Mouse (Mus musculus): ENCODE measurements at regions not wholly inside any gene's neighbourhood (a gene's known extent, or its start where the extent isn't known, plus 50 kb on each side); places are given as distances from the start of the nearest gene placed in this dataset.

DNA sequence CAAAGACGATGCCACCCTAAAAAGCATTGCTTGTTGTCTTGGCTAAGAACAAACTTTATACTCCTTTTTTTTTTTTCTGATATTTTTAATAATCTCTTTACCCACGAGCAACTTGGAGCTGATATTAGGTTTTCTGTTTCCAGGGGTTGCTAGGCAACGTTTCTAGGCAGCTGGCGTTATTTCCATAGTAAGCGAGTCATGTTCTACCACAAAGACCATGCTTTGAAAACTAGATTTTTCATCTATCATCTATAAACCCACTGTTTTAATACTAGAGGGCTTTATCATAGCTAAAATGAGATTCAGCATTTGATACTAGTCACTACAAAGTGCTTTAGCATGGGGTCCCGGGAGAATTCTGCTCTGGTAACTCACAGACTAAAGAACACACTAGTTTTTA, 358.1 kb downstream of the Sec23a start:
- no peak for TF ChIP-seq CTCF (conservative IDR thresholded peaks at IDR 0.05; ENCODE audit: insufficient read depth, insufficient read length, low read depth, low read length)
- no peak for TF ChIP-seq POLR2A (IDR thresholded peaks at IDR 0.05; ENCODE audit: low read depth, low read length)
